Mouse (Mus musculus): ENCODE results near the gene Gif.

Gene Gif

DNA sequence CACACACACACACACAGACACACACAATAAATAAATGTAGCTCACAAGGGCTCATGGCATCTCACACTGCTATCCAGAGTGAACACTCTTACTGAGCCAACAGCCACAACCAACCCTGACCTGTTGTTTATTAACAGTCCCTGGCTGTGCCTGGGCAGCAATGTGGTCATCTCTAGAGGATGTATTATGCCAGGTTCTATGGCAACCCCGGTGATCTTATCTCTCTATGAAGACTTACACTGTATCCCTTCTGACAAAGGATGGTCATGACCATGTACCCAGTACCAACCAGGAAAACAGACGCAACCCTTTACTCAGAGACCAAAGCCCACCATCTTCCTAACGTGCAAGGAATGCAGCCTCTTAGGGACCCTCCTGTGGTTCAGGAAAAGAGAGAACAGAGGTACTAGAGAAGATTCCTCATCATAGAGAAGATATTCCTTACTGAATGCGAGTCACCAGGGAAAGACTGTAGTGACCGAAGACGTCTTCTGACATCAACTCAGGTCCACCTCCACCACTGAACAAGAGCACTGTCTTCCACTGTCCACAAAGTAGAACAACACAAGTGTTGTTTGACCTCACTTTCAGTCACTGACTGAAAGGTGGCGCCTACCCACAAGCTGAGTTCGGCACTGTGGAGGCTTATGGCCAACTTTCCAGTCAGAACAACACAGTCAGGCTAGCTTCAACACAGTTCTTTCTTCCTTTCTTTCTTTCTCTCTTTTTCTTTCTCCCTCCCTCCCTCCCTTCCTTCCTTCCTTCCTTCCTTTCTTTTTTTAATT lies 53.4 kb downstream of the Gif start:
- peak; percentile 50 for DNase-seq

DNA sequence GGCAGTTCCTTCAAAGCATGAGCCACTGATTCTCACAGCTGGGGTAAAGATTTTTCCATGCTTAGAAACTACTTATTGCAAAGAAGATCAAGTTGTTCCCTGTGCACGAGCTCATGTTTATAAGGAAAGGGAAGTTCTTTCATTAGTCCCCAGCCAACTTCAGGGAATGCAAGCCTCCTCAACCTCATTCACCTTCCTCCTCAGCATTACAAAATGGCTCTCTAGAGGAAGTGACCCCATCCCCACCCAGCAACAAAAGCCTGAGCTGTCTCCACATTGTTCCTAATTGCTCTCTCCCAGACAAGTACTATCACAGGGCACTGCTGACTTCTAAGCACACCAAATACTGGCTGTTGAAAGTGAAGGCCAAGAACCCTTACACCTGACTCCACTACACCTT lies 57.1 kb downstream of the Gif start:
- no peak for DNase-seq

DNA sequence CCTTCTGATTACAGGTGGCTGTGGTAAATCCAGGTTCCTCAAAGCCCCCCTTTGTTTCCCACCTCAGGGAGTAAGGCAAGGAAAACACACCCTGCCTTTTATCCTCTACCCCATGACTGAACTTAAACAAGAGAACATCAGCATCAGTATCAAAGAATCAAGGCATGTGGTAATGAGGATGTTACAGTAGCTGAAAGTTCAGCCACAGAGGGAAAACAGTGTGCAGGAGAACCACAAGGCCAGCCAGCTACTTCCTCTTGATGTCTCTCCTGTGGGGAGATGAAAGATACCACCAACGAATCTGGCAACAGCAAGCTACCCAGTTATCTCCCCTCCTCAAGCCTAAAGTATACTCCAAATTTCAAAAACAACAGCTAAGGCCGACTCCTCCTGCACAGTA lies 59.9 kb downstream of the Gif start:
- no peak for DNase-seq

DNA sequence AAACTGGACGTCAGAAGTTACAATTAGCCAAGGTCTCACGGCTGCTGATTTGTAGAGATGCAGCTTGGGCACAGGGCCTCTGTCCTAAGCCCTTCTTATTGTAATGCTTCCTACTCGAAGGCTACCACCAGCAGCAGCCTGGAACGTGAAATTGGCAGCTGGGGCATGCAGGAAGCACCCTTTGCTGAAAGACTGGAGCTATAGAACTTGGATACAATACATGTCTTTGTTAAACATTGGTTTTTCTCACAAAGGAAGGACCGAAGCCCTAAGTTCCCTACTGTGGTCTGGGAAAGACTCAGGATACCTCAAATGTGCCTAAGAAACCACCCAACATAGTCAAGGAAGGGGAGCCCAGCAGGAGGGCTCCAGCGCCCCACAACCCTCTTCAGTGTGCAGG lies 60.5 kb downstream of the Gif start:
- DNase-seq: no peak

DNA sequence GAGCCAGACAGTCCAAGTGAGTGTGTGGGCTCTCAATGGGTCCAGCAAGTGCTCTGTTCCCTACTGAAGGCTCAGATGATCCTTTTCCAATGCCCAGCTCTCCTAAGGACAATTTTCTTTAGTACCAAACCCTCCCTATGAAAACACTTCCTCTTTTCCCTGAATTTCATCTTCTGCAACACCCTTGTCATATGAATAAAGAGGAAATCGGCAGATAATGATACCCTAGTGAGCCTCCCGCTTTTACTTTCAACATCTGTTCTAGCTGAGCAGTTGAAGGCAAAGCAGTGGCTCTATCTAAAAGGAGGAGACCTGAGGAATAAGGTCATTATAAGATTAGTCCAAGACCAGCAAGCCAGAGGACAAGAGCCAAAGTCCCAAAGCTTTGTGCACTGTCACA lies 61.1 kb downstream of the Gif start:
- DNase-seq: no peak

DNA sequence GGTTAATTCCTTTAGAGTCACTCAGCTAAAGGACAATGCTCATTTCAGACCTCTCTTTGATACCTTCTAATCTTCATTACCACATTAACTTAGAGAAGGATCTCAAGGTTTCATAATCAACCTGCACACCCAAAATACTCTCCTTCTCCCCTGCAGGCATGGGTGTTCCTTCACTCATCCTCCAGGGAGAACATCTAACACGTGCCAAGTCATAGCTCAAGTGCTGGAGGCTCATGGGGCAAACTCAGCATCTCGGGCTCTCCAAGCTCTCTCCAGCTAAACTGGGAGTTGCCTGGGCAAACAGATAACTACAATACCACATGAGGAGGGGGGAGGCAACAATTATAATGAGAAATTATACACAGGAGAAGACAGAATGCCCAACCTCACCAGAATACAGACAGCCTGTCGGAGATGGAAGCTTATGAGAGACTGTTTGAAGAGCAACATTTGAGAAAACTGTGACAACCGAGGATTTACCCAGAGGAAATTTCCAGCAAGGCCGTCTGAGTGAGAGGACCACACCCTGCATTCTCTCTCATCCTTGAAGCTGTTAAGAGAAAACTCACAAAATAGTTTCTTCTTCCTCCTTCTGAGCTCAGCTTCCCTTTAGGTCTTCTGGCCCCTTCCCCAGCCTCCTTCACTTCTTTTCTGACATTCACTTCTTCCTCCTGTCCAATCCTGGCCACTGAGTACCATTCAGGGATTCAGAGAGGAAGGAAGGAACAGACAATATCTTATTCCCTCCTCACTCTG lies 62.8 kb downstream of the Gif start:
- DNase-seq: no peak

DNA sequence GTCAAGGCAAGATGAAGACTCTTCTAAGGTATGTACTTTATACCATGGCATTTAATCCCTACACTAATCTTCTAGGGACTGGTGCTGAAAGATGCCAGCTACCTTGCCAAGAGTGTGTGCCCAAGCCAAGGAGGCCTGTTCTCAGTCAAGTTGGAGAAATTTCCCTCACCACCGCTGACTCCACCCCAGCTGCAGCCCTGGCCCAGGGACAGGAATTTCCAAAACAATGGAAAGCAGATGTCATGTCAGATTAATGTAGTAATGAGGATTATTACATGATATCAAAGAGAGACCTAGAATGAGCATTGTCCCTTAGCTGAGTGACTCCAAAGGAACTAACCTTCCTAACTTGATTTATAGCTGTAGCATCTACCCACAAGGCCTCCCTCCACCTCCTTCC lies 63.5 kb downstream of the Gif start:
- DNase-seq: peak; percentile 53

DNA sequence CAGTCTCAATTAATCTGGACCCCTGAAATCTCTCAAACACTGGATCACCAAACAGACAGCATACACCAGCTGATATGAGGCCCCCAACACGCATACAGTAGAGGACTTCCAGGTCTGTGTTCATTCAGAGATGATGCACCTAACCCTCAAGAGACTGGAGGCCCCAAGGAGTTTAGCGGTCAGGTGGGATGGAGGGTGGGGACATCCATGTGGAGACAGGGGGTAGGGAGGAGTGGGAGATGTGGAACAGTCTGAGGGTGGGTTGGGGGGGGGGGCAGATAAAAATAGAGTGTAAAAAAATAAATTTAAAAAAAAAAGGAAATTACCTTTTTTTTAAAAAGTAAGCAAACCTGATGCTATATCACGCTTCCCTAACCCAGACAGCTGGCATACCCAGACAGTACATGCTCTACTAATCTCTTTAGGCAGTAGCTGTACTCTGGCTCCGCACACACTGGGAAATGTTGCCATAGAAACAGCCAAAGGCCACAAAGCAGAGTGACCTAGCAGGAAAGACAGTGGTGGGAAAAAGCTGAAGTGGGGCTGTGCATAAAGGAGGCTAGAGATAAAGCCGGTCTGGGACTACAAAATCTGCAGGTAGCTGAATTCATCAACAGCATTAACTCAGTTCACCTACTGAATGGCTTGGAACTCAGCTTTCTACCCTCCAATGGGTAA lies 64.5 kb downstream of the Gif start:
- DNase-seq: peak; percentile 91

Measured in retina, postnatal 1 day (tissue).